Mouse (Mus musculus) c-Kit-positive CD71-positive TER-119-negative erythroid progenitor cells, embryonic 14.5 days (primary cell): ENCODE results near the gene Numa1.
"Not testable (repeated sequence)": the region's sequence is repeated elsewhere in the genome, so short reads cannot be mapped to it uniquely, and the experiment has no call there.

Source experiments
- DNase-seq: peaks from one replicate; pipeline ENCODE4 v3.0.0-alpha.2; 2013; ENCODE audit warnings: low read depth

Gene Numa1

DNA sequence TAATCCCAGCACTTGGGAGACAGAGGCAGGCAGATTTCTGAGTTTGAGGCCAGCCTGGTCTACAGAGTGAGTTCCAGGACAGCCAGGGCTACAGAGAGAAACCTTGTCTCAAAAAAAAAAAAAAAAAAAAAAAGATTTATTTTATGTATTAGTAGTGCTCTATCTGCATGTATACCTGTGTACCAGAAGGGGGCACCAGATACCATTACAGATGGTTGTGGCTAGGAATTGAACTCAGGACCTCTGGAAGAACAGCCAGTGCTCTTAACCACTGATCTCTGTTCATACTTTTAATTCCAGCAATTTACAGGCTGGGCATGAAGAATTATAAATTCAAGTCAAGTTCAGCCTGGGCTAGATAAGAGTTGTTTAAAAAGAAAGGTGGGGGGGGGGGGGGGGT is 114.6 kb downstream of the Numa1 start:
- DNase-seq, result not testable (repeated sequence)

GRCm38 (mm10) chr7:102061353-102061752 is 127.4 kb downstream of the Numa1 start:
- DNase-seq, result no peak

DNA sequence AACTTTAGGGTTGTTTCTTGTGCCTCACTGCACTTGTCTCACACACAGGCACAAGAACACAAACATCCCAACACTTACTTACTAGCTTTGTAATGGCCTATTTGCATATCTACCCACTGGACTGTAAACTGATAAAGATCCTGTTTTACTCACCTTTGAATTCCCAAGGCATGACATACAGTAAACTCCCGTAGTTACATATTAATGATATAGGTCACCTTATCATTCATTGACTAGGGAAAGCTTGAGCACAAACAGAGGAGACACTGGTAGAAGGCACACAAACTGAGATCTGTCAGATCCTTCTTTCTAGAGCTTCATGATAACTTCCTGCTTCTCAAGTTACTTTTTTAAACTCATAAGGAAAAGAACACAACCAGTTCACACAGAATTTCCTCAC is 128.3 kb downstream of the Numa1 start:
- DNase-seq, result no peak

DNA sequence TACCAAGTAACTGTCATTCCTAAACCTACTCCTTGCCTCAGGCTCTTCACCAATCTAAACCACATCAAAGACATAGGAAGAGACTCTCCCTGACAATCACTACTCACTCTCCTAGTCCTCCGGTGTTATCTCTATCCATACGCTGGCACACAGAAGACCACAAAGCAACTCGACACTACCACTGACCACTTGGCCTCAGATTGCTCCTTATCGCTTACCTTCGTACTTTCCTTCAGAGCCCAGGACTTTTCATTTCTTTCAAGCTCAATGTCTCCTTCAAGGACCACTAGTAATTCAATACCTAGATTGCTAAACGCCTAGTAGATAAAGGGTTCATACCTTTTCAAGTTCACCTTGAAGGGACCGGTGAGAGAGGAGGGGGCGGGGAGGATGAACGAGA is 130.0 kb downstream of the Numa1 start:
- DNase-seq, result no peak
